Mouse (Mus musculus) heart, postnatal 25 days (tissue): ENCODE measurements at regions not wholly inside any gene's neighbourhood (a gene's known extent, or its start where the extent isn't known, plus 50 kb on each side); places are given as distances from the start of the nearest gene placed in this dataset.
"Not testable (repeated sequence)": the region's sequence is repeated elsewhere in the genome, so short reads cannot be mapped to it uniquely, and the experiment has no call there.

ENCODE experiments used
- DNase-seq: peaks from one replicate; pipeline ENCODE4 v3.0.0; 2022; ENCODE audit warnings: low spot score
- intact Hi-C: fragments of 180-260 bp; cut with DNase I; formaldehyde crosslinking; loops from one replicate; pipeline ENCODE4 v1.15.1; 2025

- intact Hi-C loops, result no loop called here
- no peak for DNase-seq
Observed at GRCm38 (mm10) chr16:12780635-12781034, 328.8 kb upstream of the Ercc4 start.

- no peak for DNase-seq
Observed at GRCm38 (mm10) chr16:12785828-12786227, 323.7 kb upstream of the Ercc4 start.

GRCm38 (mm10) chr16:12798523-12798922 is 311.0 kb upstream of the Ercc4 start:
- DNase-seq, result no peak
- intact Hi-C loops, result no loop called here

More at GRCm38 (mm10) chr16:12785828-12786227, 323.7 kb upstream of the Ercc4 start:
- intact Hi-C loops, result no loop called here

DNA sequence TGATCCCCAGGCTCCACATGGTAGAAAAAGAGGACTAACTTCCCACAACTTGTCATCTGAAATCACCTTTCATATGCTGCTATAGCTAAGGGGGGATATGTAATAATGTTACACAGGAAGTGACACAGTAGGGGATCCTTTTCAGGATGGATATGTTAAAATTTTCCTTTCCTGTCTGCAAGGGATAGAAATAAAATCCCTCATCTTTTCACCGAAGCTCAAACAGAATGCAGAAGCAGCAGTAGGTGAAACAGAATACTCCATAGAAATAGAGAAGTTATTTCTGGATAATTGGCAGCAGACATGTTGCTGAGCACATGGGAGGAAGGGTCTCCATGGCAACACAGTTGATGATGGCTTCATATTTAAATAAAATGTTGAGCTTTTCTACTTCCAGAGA is 309.3 kb upstream of the Ercc4 start:
- intact Hi-C loops, result no loop called here
- no peak for DNase-seq

GRCm38 (mm10) chr16:12802651-12803050 is 306.8 kb upstream of the Ercc4 start:
- no peak for DNase-seq
- intact Hi-C loops, result no loop called here

DNA sequence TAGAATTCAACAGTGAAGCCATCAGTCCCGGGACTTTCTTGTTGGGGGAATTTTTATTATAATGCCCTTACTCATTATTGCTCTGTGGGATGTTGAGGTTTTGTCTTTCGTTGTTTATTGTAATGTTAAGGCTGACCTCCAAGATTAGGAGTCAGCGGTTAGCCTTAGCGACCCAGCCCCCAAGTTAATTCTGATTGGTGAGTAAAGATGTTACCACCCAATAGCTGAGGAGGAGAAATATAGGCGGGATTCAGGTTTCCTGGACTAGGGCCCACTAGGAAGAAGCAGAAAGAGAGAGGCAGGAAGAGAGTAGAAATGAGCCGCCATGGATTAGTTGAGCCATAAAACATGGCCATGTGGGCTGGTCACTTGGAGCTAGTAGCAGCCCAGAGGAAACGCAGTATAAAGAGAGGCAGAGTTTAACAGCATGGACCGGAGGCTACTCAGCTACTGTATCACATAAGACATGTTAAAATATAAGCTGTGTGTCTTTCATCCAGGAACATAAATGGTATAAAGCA is 302.1 kb upstream of the Ercc4 start:
- no peak for DNase-seq

GRCm38 (mm10) chr16:12811088-12811487 is 298.4 kb upstream of the Ercc4 start:
- intact Hi-C loops, result no loop called here
- no peak for DNase-seq

More for the DNA sequence above, 302.1 kb upstream of the Ercc4 start:
- intact Hi-C loops, result no loop called here

GRCm38 (mm10) chr16:12824646-12825045 is 284.8 kb upstream of the Ercc4 start:
- intact Hi-C loops, result no loop called here
- DNase-seq, result no peak

DNA sequence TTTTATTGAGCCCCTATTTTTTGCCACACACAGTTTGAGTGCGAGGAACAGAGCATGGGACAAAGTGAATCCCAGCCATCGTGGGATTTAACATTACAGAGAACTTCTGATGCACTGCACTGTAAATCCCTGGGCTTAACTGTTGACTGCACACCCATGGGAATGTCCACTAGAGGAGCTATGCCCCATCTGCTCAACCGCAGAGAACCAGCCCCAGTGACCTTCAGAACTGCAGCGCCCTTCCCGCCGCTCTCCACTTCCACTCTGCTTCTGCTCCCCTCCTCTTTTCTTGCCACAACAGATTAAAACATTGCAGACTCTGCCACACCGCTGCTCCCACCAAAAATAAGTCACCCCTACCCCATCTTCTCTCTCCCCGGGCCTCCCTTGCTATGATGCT is 283.3 kb upstream of the Ercc4 start:
- intact Hi-C loops, result no loop called here
- no peak for DNase-seq

DNA sequence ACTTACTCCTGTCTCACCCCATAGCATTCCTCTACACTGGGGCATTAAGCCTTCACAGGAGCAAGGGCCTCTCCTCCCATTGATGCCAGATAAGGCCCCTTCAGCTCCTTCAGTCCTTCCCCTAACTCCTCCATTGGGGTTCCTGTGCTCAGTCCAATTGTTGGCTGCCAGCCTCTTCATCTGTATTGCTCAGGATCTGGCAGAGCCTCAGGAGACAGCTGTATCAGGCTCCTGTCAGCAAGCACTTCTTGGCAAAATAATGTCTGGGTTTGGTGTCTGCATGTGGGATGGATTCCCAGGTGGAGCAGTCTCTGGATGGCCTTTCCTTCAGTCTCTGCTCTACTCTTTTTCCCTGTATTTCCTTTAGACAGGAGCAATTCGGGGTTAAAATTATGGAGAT is 278.2 kb upstream of the Ercc4 start:
- DNase-seq, intact Hi-C loops: not testable (repeated sequence)

GRCm38 (mm10) chr16:12856356-12856755 is 253.1 kb upstream of the Ercc4 start:
- DNase-seq, result no peak

GRCm38 (mm10) chr16:12859714-12860355 is 249.6 kb upstream of the Ercc4 start:
- intact Hi-C loops, result no loop called here
- no peak for DNase-seq

More at GRCm38 (mm10) chr16:12856356-12856755, 253.1 kb upstream of the Ercc4 start:
- intact Hi-C loops, result no loop called here

- intact Hi-C loops, result no loop called here
Observed at GRCm38 (mm10) chr16:12862561-12862960, 246.9 kb upstream of the Ercc4 start.

GRCm38 (mm10) chr16:12878326-12878725 is 231.2 kb upstream of the Ercc4 start:
- DNase-seq, intact Hi-C loops: not testable (repeated sequence)

More at GRCm38 (mm10) chr16:12862561-12862960, 246.9 kb upstream of the Ercc4 start:
- no peak for DNase-seq

DNA sequence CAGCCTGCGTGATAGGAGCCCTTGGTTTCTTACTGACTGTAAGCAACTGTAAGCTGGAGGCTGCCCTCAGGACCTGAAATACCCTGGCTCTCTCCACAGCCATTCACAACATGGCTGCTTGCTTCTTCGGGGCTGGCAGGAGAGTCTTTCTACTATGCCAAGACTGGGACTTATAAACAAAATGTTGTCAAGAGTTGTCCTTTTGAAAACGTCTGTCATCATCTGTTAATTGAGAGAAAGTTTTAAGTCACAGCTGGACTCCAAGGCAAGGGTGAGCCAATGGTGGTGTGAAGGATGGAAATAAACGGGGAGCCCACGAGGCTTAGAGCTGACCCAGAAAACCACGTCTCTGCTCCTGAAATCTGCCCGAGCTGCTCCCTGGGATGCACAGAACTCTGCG is 229.5 kb upstream of the Ercc4 start:
- no peak for DNase-seq

GRCm38 (mm10) chr16:12880481-12880880 is 229.0 kb upstream of the Ercc4 start:
- intact Hi-C loops, result no loop called here
- no peak for DNase-seq

More for the DNA sequence above, 229.5 kb upstream of the Ercc4 start:
- intact Hi-C loops, result no loop called here

GRCm38 (mm10) chr16:12882690-12883089 is 226.8 kb upstream of the Ercc4 start:
- no peak for DNase-seq
- intact Hi-C loops, result no loop called here

- intact Hi-C loops, result no loop called here
- DNase-seq, result no peak
Observed at GRCm38 (mm10) chr16:12884556-12884955, 224.9 kb upstream of the Ercc4 start.

GRCm38 (mm10) chr16:12886127-12886526 is 223.4 kb upstream of the Ercc4 start:
- DNase-seq, result no peak

GRCm38 (mm10) chr16:12887381-12887780 is 222.1 kb upstream of the Ercc4 start:
- intact Hi-C loops, result no loop called here
- DNase-seq, result no peak

More at GRCm38 (mm10) chr16:12886127-12886526, 223.4 kb upstream of the Ercc4 start:
- intact Hi-C loops, result no loop called here

DNA sequence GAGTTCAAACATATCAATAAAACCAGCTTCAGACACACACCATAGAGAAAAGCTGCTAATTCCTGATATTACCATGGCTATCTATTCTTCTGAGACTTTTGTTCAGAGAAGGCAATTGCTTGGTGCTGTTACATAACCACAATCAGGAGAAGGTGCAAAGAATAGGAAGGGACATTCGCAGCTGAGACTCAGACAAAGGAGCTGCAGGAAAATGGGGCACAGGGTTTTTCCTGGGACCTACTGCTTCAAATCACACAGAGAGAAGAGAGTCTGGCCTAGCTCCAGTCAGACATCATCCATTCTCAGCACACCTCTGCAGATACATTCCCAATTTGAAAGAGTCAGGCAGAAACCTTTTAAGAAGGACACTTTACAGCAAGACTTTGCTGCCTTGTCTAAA is 219.4 kb upstream of the Ercc4 start:
- no peak for DNase-seq
- intact Hi-C loops, result no loop called here

DNA sequence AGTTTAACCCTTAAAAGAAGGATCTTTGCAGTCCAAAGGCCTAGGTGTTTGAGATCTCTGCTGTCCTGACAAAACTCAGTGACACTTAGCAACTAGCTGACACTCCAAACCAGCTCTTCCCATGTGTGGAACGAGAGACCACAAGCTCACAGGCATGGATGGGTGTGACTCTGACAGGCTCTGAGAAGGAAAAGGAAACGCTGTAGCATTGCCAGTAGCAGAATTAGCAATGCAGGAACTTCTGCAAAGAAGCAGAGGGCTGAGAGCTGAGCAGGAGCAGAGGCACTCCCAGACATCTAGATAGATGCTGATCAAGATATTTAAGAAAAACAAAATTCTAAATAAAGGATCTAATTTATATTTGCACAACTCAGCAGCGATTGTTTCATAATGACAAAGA is 218.9 kb upstream of the Ercc4 start:
- intact Hi-C loops, result no loop called here

More for the DNA sequence above, 218.9 kb upstream of the Ercc4 start:
- no peak for DNase-seq
